Mouse (Mus musculus) macrophage (primary cell): ENCODE data around the gene Hdac5. TPM values are rescaled to one million over a fixed set of nuclear protein-coding genes. Genes with fewer than 3 reads are reported as not detected.
A peak's percentile ranks its signal among the peaks of the same experiment; 100 is the strongest.

ENCODE experiments used
- H3K27ac ChIP-seq: fragments of 350-480 bp; formaldehyde crosslinking; 2 replicates; pipeline ENCODE4 v1.9.0; 2021
- H3K36me3 ChIP-seq: fragments of 350-480 bp; formaldehyde crosslinking; 2 replicates; pipeline ENCODE4 v1.9.0; 2021; ENCODE audit errors: inconsistent target
- H3K4me3 ChIP-seq: fragments of 350-480 bp; formaldehyde crosslinking; 2 replicates; pipeline ENCODE4 v1.9.0; 2021; ENCODE audit errors: inconsistent target
- H3K79me2 ChIP-seq: fragments of 350-480 bp; formaldehyde crosslinking; 2 replicates; pipeline ENCODE4 v1.9.0; 2021; ENCODE audit errors: inconsistent target
- WGBS: methylation state at CpG from one replicate; pipeline ENCODE4 v1.1.7; 2026; ENCODE audit warnings: inconsistent platforms; ENCODE audit not compliant: missing documents; 5-methylcytosine and 5-hydroxymethylcytosine counted together
- polyA plus RNA-seq: library from polyadenylated mRNA; stranded (reverse); fragments of 250-400 nt; gene quantifications from 3 replicates; pipeline ENCODE4 v1.2.4, GENCODE M21; 2018; ENCODE audit warnings: inconsistent platforms

Hdac5 gene
- polyA plus RNA-seq, 1 experiment from 2014 or later: 31.9 TPM

- peak within 1 kb of the TSS; percentile 68 for H3K4me3 ChIP-seq
- H3K27ac ChIP-seq: peak within 1 kb of the TSS; percentile 59
- 1% methylated on average over 41 of the region's 41 CpGs for WGBS
- H3K36me3 ChIP-seq: no peaks in the 10 kb centered on the region
- peaks cover 11% of the 10 kb centered on the region; the same call in 1 of the 2 replicates for H3K79me2 ChIP-seq
Observed at GRCm38 (mm10) chr11:102248630-102249230, 18.8 kb upstream of the Hdac5 start, which contains the start of gene BC030867. BC030867 (plus strand) TSS chr11:102248882.

GRCm38 (mm10) chr11:102246871-102247270 lies 16.9 kb upstream of the Hdac5 start:
- Histone ChIP-seq H3K27ac (peak overlapping the region; percentile 94), H3K36me3 (no peaks in the 10 kb centered on the region), H3K4me3 (no peak overlapping the region), H3K79me2 (peaks cover 11% of the 10 kb centered on the region; the same call in 1 of the 2 replicates)
- WGBS: 86% methylated on average over 4 of the region's 4 CpGs

GRCm38 (mm10) chr11:102246273-102246635 lies 16.3 kb upstream of the Hdac5 start:
- Histone ChIP-seq H3K36me3 (no peaks in the 10 kb centered on the region), H3K4me3 (peak overlapping the region; percentile 29), H3K27ac (peak overlapping the region; percentile 94), H3K79me2 (peaks cover 11% of the 10 kb centered on the region; the same call in 1 of the 2 replicates)
- WGBS: 5% methylated on average over 6 of the region's 6 CpGs

- Histone ChIP-seq H3K4me3 (peak overlapping the region; percentile 29), H3K27ac (peak overlapping the region; percentile 94), H3K79me2 (peaks cover 11% of the 10 kb centered on the region; the same call in 1 of the 2 replicates), H3K36me3 (no peaks in the 10 kb centered on the region)
- WGBS: 54% methylated on average over 14 of the region's 14 CpGs
Observed at GRCm38 (mm10) chr11:102245581-102246272, 15.8 kb upstream of the Hdac5 start.

GRCm38 (mm10) chr11:102244926-102245449 lies 15.0 kb upstream of the Hdac5 start:
- peaks cover 10% of the 10 kb centered on the region; the same call in 1 of the 2 replicates for H3K79me2 ChIP-seq
- H3K27ac ChIP-seq: peak overlapping the region; percentile 94
- WGBS: under 1% methylated on average over 32 of the region's 32 CpGs
- H3K36me3 ChIP-seq: no peaks in the 10 kb centered on the region
- H3K4me3 ChIP-seq: peak overlapping the region; percentile 29

GRCm38 (mm10) chr11:102241874-102242273 lies 11.9 kb upstream of the Hdac5 start:
- 75% methylated on average over 5 of the region's 5 CpGs for WGBS
- no peak overlapping the region for H3K4me3 ChIP-seq
- H3K36me3 ChIP-seq: no peaks in the 10 kb centered on the region
- no peaks in the 10 kb centered on the region for H3K79me2 ChIP-seq
- no peak overlapping the region for H3K27ac ChIP-seq

GRCm38 (mm10) chr11:102241246-102241645 lies 11.3 kb upstream of the Hdac5 start:
- 94% methylated on average over 5 of the region's 5 CpGs for WGBS
- H3K27ac ChIP-seq: no peak overlapping the region
- H3K4me3 ChIP-seq: no peak overlapping the region
- H3K79me2 ChIP-seq: no peaks in the 10 kb centered on the region
- no peaks in the 10 kb centered on the region for H3K36me3 ChIP-seq

GRCm38 (mm10) chr11:102240636-102241035 lies 10.7 kb upstream of the Hdac5 start:
- no peaks in the 10 kb centered on the region for H3K79me2 ChIP-seq
- no peak overlapping the region for H3K27ac ChIP-seq
- no peak overlapping the region for H3K4me3 ChIP-seq
- H3K36me3 ChIP-seq: no peaks in the 10 kb centered on the region
- WGBS: 95% methylated on average over 6 of the region's 6 CpGs

GRCm38 (mm10) chr11:102236022-102236421 lies 6.1 kb upstream of the Hdac5 start:
- 82% methylated on average over 2 of the region's 2 CpGs for WGBS
- H3K4me3 ChIP-seq: no peak overlapping the region
- H3K79me2 ChIP-seq: no peaks in the 10 kb centered on the region

GRCm38 (mm10) chr11:102229331-102229953 lies 524 bp downstream of the Hdac5 start:
- 2% methylated on average over 34 of the region's 47 CpGs for WGBS
- Histone ChIP-seq H3K36me3 (peaks cover 2% of the 10 kb centered on the region), H3K79me2 (peaks cover 52% of the 10 kb centered on the region), H3K27ac (peak overlapping the region; percentile 70), H3K4me3 (peak overlapping the region; percentile 89)

More at GRCm38 (mm10) chr11:102236022-102236421, 6.1 kb upstream of the Hdac5 start:
- Histone ChIP-seq H3K36me3 (no peaks in the 10 kb centered on the region), H3K27ac (no peak overlapping the region)

- H3K79me2 ChIP-seq: peaks cover 59% of the 10 kb centered on the region
- H3K4me3 ChIP-seq: peak overlapping the region; percentile 89
- WGBS: 27% methylated on average over 6 of the region's 7 CpGs
- peak overlapping the region; percentile 70 for H3K27ac ChIP-seq
- peaks cover 9% of the 10 kb centered on the region for H3K36me3 ChIP-seq
Observed at GRCm38 (mm10) chr11:102228646-102229268, 1.2 kb downstream of the Hdac5 start.

GRCm38 (mm10) chr11:102228191-102228545 lies 1.8 kb downstream of the Hdac5 start:
- WGBS: 84% methylated on average over 9 of the region's 9 CpGs

GRCm38 (mm10) chr11:102227270-102228190 lies 2.4 kb downstream of the Hdac5 start:
- Histone ChIP-seq H3K27ac (no peak overlapping the region), H3K4me3 (no peak overlapping the region), H3K36me3 (peaks cover 10% of the 10 kb centered on the region), H3K79me2 (peaks cover 71% of the 10 kb centered on the region)
- 91% methylated on average over 10 of the region's 12 CpGs for WGBS

More at GRCm38 (mm10) chr11:102228191-102228545, 1.8 kb downstream of the Hdac5 start:
- Histone ChIP-seq H3K27ac (no peak overlapping the region), H3K36me3 (peaks cover 10% of the 10 kb centered on the region), H3K79me2 (peaks cover 65% of the 10 kb centered on the region), H3K4me3 (no peak overlapping the region)
